Mouse (Mus musculus): Measurements from ENCODE around the gene Paxip1. TPM values are rescaled to one million over a fixed set of nuclear protein-coding genes. Genes with fewer than 3 reads are reported as not detected.

Gene Paxip1
- total RNA-seq (2021) = 10 to 100 TPM; 52.7 to 53.2 TPM

- peak; percentile 90 to 98 for DNase-seq (ENCODE audit: extremely low spot score in 1 of 2, low spot score in 1 of 2)
These were observed at the start of gene Paxip1 for GRCm38 (mm10) chr5:27791303-27792172. TSS of gene Paxip1 (minus strand) at chr5:27791691.

GRCm38 (mm10) chr5:27838061-27838460 lies 46.6 kb upstream of the Paxip1 start:
- DNase-seq (ENCODE audit: extremely low spot score in 1 of 2, low spot score in 1 of 2) = no peak

GRCm38 (mm10) chr5:27835096-27835495 lies 43.6 kb upstream of the Paxip1 start:
- DNase-seq (ENCODE audit: extremely low spot score in 1 of 2, low spot score in 1 of 2) = no peak

GRCm38 (mm10) chr5:27827971-27828370 lies 36.5 kb upstream of the Paxip1 start:
- DNase-seq (ENCODE audit: extremely low spot score in 1 of 2, low spot score in 1 of 2) = no peak

GRCm38 (mm10) chr5:27821161-27821560 lies 29.7 kb upstream of the Paxip1 start:
- no peak for DNase-seq (ENCODE audit: extremely low spot score in 1 of 2, low spot score in 1 of 2)

GRCm38 (mm10) chr5:27818840-27819672 lies 27.6 kb upstream of the Paxip1 start:
- DNase-seq (ENCODE audit: extremely low spot score in 1 of 2, low spot score in 1 of 2) = no peak

GRCm38 (mm10) chr5:27814282-27814681 lies 22.8 kb upstream of the Paxip1 start:
- DNase-seq (ENCODE audit: extremely low spot score in 1 of 2, low spot score in 1 of 2) = no peak

GRCm38 (mm10) chr5:27793923-27794322 lies 2.4 kb upstream of the Paxip1 start:
- DNase-seq (ENCODE audit: extremely low spot score in 1 of 2, low spot score in 1 of 2) = peak; percentile 45 to 72

GRCm38 (mm10) chr5:27792531-27793205 lies 1.2 kb upstream of the Paxip1 start:
- DNase-seq (ENCODE audit: extremely low spot score in 1 of 2, low spot score in 1 of 2) = no peak

- no peak for DNase-seq (ENCODE audit: extremely low spot score in 1 of 2, low spot score in 1 of 2)
These were observed 631 bp upstream of the Paxip1 start for GRCm38 (mm10) chr5:27792173-27792470.

- DNase-seq (ENCODE audit: extremely low spot score in 1 of 2, low spot score in 1 of 2) = peak in 1 of 2 experiments; percentile 51
These were observed 592 bp downstream of the Paxip1 start for GRCm38 (mm10) chr5:27790910-27791288.

GRCm38 (mm10) chr5:27790086-27790909 lies 1.2 kb downstream of the Paxip1 start:
- DNase-seq (ENCODE audit: extremely low spot score in 1 of 2, low spot score in 1 of 2) = no peak

GRCm38 (mm10) chr5:27789586-27789985 lies 1.9 kb downstream of the Paxip1 start:
- no peak for DNase-seq (ENCODE audit: extremely low spot score in 1 of 2, low spot score in 1 of 2)

- DNase-seq (ENCODE audit: extremely low spot score in 1 of 2, low spot score in 1 of 2) = no peak
These were observed 8.1 kb downstream of the Paxip1 start for GRCm38 (mm10) chr5:27783381-27783780.

GRCm38 (mm10) chr5:27767948-27768347 lies 23.5 kb downstream of the Paxip1 start:
- DNase-seq (ENCODE audit: extremely low spot score in 1 of 2, low spot score in 1 of 2) = no peak

- no peak for DNase-seq (ENCODE audit: extremely low spot score in 1 of 2, low spot score in 1 of 2)
These were observed 25.7 kb downstream of the Paxip1 start for GRCm38 (mm10) chr5:27765780-27766179.

GRCm38 (mm10) chr5:27744944-27745343 lies 46.5 kb downstream of the Paxip1 start:
- DNase-seq (ENCODE audit: extremely low spot score in 1 of 2, low spot score in 1 of 2) = no peak

GRCm38 (mm10) chr5:27739216-27739615 lies 52.3 kb downstream of the Paxip1 start:
- no peak for DNase-seq (ENCODE audit: extremely low spot score in 1 of 2, low spot score in 1 of 2)

- DNase-seq (ENCODE audit: extremely low spot score in 1 of 2, low spot score in 1 of 2) = no peak
These were observed 54.3 kb downstream of the Paxip1 start for GRCm38 (mm10) chr5:27737168-27737567.

- DNase-seq (ENCODE audit: extremely low spot score in 1 of 2, low spot score in 1 of 2) = no peak
These were observed 59.1 kb downstream of the Paxip1 start for GRCm38 (mm10) chr5:27732288-27732868.

All from layer of hippocampus, postnatal 25 days (tissue).